Mouse (Mus musculus) lung, adult 2 months (tissue): ENCODE results near the gene Olfr1346.

ENCODE experiments used
- CTCF ChIP-seq: fragments of 200-500 bp; IDR thresholded peaks from 2 replicates; pipeline ENCODE4 v1.5.1; 2011; ENCODE audit warnings: mild to moderate bottlenecking, low read length, control low read depth; ENCODE audit not compliant: insufficient read depth
- POLR2A ChIP-seq: fragments of 200-500 bp; IDR thresholded peaks from 2 replicates; pipeline ENCODE4 v1.6.1; 2011; ENCODE audit warnings: low read depth, mild to moderate bottlenecking, control low read depth, low read length, borderline replicate concordance; ENCODE audit errors: extremely low read depth

DNA sequence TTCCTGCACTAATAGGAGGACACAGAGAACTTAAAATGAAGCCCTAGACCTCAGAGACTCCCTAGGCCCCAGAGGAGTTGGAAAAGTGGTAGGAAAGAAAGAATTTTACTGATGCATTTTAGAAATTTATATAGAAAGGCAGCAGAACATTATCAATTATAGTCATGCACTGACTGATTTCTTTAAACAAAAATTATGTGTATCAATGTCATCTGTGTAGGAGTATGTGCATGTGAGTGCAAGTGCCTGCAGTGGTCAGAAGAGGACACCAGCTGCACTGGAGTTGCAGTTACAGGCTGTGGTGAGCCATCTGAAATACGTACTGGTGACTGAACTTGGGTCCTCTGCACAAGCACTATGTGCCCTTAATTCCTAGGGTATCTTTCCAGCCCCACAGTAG is 32.8 kb downstream of the Olfr1346 start, which contains the start of gene Olfr1347:
- TF ChIP-seq POLR2A (no peak), CTCF (no peak)
